Mouse (Mus musculus): ENCODE results near the gene Dyrk1a.
A peak's percentile ranks its signal among the peaks of the same experiment; 100 is the strongest.
"Not testable (repeated sequence)": the region's sequence is repeated elsewhere in the genome, so short reads cannot be mapped to it uniquely, and the experiment has no call there.

Dyrk1a gene

DNA sequence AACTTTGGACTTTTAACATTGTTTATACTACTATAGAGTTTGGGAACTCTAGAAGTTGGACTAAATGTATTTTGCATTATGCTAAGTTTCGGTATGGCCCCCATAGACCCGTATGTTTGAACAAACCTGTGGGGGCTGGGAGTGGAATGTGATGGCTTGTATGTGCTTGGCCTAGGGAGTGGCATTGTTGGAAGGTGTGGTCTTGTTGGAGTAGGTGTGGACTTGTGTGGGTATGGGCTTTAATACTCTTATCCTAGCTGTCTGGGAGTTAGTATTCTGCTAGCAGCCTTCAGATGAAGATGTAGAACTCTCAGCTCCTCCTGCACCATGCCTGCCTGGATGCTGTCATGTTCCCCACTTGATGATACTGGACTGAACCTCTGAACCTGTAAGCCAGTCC, 72.0 kb downstream of the Dyrk1a start:
- no peak for DNase-seq (ENCODE audit: low spot score)

DNA sequence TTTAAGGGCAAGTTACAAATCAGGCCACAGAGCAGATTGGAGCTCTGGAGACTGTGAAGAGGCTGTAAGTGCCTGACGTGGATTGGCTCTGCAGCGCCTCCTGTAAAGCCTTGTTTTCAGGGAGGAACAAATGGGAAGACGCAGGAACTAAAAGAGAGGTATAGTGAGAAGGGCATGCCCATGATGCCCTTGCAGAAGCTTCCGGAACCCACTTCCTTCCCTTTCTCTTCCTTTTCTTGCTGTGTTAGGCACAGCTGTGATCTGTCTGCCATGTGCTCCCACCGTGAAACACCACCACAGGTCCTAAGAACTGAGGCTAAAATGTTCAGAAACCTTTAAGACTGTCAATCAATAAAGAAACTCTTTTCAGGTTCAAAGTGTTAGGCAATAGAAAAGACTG, 77.3 kb downstream of the Dyrk1a start:
- no peak for DNase-seq (ENCODE audit: low spot score)

DNA sequence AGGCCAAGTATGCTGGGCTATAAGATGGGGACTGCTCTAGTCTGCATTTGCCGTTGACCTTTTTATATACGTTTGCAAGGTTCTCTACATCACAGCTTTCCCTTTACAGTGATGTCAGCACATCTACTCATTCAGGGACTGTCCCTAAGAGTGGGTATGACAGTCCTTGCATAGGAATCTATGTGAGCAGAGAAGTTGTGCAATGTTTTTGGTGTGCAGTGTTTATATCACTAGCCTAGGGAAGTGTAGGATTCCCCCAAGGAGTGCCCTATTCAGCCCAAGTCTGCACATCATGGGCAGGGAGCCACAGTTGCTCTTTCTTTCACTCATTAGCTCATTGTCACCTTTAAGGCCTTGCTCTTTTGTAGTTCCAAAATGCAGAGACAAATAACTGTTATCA, 78.1 kb downstream of the Dyrk1a start:
- no peak for DNase-seq (ENCODE audit: low spot score)

DNA sequence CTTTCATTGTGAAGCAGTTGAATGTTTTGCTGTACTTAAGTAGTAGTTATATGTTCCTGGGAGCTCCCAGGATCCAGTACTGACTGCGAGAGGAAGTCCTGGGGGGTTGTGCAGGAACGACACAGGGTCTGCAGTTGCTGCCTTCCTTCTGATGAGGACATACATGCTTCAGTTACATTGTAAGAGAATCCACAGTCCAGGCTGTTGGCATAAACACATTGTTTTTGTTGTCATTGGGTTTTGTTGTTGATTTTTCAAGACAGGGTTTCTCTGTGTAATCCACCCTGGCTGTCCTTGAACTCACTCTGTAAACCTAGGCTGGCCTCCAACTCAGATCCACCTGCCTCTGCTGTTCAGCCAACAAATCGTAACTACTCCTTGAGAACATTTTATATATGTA, 80.1 kb downstream of the Dyrk1a start:
- DNase-seq (ENCODE audit: low spot score): no peak

DNA sequence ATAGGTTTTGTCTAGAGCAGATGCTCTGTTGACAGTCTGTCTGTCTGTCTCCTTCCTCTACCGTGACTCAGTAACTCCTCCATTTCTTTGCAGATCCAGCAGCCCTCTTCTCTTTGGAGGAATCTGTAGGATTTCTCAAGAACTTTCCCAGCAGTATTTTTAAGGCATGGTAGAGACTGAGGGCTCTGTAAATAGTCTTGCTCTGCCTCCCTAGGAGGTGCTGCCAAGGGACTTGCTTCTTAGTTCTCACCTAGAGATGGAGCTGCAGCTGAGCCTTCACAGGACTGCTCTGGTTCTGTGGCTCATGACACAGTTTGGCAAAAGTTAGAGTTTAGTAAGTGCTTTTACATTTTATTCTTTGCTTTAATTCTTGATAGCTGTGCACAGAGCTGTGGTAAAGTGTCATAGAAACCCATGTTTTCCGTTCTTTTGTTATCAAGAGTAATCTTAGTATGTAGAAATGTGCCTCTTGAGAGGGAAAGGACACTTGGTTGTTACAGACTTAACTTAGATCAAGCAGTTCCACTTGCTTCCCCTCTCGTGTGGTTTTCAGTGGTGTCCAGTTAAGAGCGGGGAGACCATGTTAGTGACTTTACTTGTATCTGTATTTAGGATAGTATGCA, 82.4 kb downstream of the Dyrk1a start:
- DNase-seq (ENCODE audit: low spot score): no peak

DNA sequence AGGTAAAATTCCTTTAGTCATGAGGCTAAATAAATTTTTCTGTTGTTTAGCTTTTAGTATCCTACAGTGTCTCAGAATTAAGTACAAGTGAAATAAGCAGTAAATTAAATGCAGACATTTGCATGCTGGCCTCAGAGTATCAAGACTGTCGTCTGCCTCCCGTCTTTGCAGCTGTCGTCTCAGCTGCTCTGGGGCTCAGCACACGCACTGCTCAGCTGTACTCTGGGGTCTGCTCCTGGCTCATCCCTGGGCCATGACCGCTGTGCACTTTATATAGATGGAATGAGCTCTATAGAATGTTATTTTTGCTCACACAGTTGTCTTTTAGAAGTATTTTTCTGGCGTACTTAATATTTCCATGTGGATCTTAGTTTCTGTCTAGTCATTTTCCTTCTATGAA, 85.3 kb downstream of the Dyrk1a start:
- DNase-seq (ENCODE audit: low spot score): no peak

DNA sequence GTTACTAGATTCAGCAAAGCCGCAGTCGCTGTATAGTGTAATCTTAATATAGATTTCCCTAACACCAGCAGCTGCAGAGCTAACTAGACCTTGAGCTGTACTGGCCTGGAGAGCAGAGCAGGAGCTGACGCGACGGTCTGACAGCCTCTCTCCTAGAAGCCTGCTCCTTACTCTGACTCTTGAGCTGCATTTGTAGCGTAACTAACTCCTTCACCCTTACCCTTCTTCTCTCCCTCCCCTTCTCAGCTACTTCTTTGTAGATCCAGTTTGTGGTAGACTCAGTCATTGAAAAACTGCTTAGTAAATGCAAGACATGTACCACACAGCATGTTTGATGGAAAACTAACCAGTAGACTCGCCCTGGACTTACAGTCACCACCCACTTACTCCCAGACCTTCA, 87.1 kb downstream of the Dyrk1a start:
- DNase-seq (ENCODE audit: low spot score): no peak

DNA sequence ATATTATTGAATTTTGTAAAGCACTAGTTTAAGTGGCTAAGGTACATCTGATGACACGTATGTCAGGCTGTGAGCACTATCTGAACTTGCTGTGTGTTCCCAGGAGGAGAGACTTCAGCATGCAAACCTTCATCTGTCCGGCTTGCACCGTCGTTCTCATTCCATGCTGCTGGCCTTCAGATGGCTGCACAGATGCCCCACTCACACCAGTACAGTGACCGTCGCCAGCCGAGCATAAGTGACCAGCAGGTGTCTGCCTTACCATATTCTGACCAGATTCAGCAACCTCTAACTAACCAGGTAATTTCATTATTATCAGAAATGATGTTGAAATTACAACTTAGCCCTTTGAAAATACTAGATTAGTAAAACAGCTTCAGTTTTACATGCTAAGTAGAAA, 89.6 kb downstream of the Dyrk1a start:
- DNase-seq (ENCODE audit: low spot score): no peak

DNA sequence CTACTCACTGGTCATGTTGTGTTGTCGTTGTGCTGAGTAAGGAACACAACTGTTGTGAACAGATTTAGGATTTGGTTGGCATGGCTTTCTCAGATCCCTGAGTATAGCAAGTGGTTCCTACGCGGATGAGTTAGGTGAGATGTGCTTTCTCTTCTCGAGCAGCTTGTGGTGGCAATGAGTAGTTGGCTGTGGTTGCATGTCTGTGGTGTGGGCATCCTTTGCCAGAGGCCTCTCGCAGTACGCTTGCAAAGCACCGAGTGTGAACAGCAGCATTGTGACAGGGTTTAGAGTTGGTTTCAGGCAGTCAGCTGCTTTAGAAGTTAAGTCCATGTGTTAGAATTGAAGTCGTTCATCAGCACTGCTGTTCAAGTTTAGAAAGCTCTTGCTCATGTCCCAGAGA, 90.4 kb downstream of the Dyrk1a start:
- no peak for DNase-seq (ENCODE audit: low spot score)

DNA sequence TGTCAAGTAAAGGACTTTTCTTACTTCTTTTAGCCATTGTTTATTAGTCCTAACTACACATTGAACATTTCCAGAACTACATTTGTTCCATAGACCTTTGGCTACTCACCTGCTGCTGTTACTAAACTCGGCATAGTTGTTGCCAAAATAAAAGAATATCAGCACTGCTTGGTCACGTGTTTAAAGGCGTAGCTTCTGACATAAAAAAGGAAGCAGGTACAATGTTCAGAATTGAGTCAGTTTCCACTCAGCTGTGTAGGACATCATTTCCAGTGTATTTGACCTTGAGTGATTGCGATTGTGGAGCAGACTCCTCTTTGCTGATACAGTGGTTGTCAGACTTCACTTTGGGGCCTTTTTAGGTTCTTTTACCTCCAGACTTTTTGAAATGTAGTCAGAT, 97.7 kb downstream of the Dyrk1a start:
- no peak for DNase-seq (ENCODE audit: low spot score)

DNA sequence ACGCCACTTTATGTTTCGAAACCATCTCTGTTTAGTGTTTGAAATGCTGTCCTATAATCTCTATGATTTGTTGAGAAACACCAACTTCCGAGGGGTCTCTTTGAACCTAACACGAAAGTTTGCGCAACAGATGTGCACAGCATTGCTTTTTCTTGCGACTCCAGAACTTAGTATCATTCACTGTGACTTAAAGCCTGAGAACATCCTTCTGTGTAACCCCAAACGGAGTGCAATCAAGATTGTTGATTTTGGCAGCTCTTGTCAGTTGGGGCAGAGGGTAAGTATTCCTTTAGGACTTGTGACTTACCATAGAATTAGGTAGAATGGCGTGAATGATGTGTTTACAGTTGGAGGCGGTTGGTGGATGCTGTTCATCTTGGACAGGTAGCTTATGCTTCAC, 101.5 kb downstream of the Dyrk1a start:
- DNase-seq (ENCODE audit: low spot score): no peak

DNA sequence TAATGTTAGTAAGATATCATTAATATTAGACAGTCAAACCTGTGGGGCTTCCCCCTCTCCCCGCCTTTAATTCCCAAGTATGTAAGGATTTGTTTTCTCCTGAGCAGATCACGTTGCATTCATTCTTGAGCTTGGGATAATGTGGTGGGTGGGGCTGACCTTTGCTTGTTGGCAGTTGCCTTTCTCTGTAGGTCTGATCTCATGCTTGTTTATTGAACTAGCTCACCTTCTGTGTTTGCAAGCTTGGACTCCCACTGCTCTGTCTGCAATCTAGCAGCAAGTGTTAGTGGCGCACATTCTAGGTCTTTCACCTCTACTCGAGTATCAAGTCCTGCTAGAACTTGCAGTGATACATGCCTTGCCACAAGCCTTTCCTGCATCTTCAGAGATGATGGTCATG, 111.1 kb downstream of the Dyrk1a start:
- no peak for DNase-seq (ENCODE audit: low spot score)

DNA sequence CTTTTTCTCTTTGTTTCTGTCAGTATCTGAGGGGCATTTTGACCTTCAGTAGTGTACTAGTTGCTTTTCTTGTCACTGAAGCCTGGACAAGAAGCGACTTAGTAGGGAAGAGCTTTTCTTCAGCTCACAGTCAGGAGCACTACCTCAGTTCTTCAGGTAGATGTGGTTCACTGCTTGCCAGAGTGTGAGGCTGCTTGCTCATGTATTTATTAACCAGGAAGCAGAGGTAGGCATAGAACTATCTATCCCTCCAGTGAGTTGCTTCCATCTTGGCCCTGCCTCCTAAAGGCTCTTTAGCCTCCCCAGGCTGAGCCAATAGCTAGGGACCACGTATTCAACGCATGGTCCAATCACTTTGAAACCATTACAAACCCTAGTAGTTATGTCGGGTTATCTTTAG, 112.0 kb downstream of the Dyrk1a start:
- no peak for DNase-seq (ENCODE audit: low spot score)

DNA sequence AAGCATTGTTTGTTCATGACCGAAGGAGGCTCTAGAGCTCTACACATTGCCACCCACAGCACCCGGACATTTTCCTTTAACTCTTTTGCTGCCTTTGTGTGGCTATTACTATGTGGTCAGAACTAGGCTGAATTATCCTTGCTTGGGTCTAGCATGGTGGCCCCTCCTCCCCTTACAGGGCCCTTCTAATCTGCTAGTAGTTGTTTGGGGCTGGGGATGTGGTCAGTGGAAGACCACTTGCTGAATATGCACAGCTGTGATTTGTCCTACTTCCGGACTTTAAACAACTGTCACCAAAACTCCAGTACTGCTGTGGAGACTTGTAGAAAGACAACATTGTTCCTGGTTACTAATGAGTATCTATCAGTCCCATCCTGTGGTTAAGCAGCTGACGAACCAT, 114.2 kb downstream of the Dyrk1a start:
- DNase-seq (ENCODE audit: low spot score): no peak

DNA sequence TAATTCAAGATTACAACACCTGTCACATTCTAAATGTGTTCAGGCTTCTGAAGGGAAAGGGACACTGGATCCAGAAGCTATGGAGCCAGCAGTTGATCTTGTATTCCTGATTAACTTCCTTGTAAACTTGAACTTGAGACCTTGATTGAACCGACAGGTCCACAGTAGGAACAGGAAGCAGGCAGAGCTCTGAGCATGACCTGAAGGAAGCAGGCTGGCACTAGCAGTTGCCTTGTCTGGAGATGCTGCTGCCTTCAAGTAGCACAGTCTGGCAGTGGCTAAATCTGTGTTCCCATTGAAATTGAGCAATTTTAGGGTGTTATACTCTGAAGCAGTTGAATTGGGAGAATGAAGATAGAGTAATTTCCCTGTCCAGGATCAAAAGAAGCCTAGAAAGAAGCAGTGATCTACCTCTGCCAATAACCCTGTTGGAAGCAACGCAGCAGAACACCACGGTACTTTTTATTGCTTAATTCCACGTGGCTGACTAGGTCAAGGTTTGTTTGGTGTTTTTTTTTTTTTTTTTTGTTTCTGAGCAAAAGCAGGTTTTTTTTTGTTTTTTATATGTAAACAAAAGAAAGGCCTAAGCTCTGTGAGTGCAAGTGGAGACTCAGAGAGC, 124.0 kb downstream of the Dyrk1a start:
- no peak for DNase-seq (ENCODE audit: low spot score)

DNA sequence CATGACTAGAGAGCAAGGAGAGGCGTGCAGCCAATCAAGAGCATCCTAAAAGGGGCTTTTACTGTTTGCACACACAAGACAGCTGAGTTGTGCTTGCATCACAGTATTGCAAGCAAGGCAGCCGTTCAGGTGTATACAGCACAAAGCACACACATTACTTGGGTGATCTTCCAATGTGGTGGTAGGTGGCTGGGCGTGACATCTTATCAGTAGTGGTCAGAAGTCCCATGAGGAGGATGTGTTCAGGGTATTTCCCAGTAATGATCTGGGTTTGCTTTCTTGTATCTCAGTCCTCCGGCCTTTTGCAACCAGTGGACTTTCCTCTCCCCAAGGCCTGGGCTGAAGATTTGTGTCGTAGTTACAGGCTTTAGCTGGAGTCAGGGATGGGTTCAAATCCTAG, 127.7 kb downstream of the Dyrk1a start:
- DNase-seq (ENCODE audit: low spot score): no peak

DNA sequence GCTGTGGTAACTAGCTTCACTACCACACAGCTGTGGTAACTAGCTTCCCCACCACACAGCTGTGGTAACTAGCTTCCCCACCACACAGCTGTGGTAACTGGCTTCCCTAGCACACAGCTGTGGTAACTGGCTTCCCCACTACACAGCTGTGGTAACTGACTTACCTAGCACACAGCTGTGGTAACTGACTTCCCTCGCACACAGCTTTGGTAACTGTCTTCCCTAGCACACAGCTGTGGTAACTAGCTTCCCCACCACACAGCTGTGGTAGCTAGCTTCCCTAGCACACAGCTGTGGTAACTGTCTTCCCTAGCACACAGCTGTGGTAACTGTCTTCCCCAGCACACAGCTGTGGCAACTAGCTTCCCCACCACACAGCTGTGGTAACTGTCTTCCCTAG, 128.4 kb downstream of the Dyrk1a start:
- not testable (repeated sequence) for DNase-seq (ENCODE audit: low spot score)

DNA sequence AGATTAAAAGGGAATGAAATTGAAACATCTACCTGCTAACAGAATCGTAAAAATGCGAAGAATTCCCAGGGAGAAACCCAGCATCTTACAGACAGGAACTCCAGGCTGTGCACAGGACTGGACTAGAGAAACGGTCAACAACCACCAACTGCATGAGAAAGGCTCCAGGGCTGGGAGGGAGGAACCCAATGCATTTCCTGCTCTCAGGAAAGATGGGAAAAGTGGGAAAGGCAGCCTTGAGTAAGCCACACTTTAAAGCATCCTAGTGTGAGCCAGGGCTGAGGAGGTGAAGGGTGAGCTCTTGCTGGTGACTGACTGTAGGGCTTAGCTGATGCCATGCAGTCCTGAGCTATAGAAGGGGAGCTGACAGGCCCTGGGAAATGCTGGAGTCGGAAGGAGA, 131.3 kb downstream of the Dyrk1a start:
- DNase-seq (ENCODE audit: low spot score): no peak

DNA sequence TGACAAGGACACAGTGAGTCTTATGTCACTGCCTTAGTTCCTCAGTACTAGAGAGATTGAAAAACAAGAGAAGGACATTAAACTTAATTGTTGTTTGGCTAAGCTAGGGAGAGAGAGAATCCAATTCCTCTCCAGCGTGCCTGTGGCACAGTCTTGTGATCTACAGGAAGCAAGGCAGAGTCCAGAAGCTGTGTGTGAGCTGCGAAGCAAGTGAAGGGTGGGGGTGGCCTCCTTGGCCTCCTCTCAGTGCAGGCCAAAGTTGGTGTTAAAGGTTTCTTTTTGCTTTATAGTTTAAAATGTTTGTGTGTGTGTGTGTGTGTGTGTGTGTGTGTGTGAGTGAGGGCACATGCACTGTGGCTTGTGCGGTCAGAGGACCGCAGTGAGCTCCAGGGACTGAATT, 132.2 kb downstream of the Dyrk1a start:
- no peak for DNase-seq (ENCODE audit: low spot score)

DNA sequence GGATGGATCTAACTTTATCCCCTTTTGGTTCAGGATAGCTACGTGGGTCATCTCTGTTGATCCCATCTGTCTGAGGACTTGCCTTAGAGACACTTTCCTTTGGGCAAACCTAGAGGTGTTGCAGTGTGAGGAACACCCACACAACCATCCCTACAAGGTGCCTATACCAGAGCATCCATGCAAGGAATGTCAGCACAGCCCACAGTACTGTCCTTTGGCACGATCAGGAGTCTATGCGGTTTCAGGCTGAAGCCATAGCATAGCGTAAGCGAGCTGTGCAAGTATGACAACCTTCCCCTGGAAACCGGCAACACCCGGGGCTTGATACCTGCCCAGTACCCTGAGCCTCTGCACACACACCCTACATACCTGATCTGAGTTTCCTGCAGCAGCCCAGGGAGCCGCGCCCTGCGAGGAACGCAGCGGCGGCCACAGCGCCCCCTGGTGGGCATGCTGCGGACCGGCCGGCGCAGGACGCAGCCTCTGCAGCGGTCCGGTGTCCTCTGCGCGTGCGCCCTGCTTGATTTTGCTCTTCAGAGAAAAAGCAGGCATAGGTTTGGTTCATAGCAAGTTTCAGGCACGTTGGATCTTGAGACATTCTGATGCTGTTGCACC, 143.8 kb downstream of the Dyrk1a start:
- DNase-seq (ENCODE audit: low spot score): peak; percentile 35

DNA sequence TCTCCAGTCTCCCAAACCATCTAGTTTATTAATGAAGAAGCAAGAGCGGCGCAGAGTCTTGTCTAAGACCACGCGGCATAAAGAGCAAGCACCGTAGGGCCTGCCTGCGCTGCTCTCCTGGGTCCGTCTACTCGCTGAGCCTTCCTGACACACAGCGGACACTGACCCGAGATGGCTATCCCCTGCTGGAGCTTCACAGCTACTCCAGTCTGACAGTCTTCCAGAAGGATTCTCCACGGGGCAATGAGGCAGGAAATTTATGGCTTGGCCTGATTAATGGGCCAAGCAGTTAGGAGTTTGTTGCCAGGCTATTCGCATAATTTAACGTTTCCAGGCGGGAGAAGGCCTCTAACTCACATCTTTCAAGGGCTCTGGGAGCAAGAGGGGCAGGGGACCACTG, 144.7 kb downstream of the Dyrk1a start:
- no peak for DNase-seq (ENCODE audit: low spot score)

DNA sequence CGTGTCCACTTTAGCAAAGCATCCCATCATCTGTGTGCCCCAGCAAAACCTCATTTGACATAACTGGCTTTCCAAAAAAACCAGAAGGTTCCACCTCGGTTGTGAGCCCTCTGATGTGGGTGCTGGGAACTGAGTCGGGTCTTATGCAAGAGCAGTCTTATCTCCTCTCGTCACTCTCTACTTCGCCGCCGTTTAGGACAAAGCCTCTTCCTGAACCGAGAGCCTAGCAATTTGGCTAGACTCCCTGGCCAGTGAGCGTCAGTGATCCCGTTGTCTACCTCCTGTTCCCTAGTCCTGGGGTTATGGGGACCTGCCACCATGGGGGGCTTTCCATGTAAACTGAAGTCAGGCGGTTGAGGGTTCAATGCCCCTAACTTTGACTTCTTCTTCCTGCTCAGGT, 147.2 kb downstream of the Dyrk1a start:
- no peak for DNase-seq (ENCODE audit: low spot score)

DNA sequence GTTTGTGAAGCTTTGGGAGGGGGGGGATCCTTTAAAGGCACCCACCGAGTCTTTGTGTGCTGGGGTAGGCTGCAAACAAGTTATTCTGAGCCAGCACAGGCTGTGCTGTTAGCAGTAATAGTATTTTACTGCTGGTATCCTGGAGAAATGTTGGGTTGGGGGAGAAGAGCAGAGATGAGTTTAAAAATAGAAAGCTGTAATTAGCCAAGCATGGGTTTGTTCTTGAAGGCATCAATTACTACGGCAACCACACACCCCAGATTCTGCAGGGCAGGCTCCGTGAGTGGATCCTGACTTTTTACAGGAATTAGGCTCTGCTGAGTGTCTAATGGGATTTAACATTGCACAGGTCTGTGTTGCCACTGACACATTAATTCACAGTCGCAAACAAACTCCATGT, 149.1 kb downstream of the Dyrk1a start:
- DNase-seq (ENCODE audit: low spot score): no peak

DNA sequence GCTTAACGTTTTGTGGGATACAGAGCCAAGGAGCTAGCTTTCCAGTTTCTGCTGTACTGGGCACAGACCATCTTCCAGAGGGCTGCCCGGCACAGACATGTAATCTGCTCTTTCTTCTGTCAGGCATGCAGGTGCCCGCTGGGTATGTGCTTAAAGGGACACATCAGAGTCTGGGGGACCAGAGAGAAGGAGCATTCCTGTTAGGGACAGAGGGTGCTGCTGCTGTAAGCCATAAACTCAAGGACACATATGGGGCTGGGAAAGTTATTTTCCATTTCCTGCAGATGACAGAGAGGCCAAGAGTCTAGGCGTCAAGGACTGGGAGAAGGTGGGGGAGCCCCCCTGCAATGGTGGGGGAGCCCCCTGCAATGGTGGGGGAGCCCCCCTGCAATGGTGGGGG, 149.7 kb downstream of the Dyrk1a start:
- no peak for DNase-seq (ENCODE audit: low spot score)

Data from layer of hippocampus, adult 9-10 months (tissue).